Mouse (Mus musculus): ENCODE results near the gene Gm3285. TPM values are rescaled to one million over a fixed set of nuclear protein-coding genes. Genes with fewer than 3 reads are reported as not detected.

Gm3285 gene
- polyA plus RNA-seq, 1 experiment from 2014 or later: not detected

GRCm38 (mm10) chr10:77864762-77865143 is 3.0 kb downstream of the Gm3285 start:
- H3K4me1 ChIP-seq: peaks cover 6% of the 10 kb centered on the region; the same call in 1 of the 2 replicates
- WGBS: 34% methylated on average over 11 of the region's 11 CpGs
- no peaks in the 10 kb centered on the region for H3K9me3 ChIP-seq
- 0 out of 2 replicates have a peak, but pooled peaks cover 8% of the 10 kb centered on the region for H3K27me3 ChIP-seq (ENCODE audit: insufficient read depth, poor library complexity, severe bottlenecking)
- no peak overlapping the region for H3K27ac ChIP-seq
- peak overlapping the region; percentile 42 for H3K4me3 ChIP-seq
- no peaks in the 10 kb centered on the region for H3K36me3 ChIP-seq
- DNase-seq (ENCODE audit: low spot score): no peak

GRCm38 (mm10) chr10:77867546-77867945 is 5.8 kb downstream of the Gm3285 start:
- 0% methylated on average over 1 of the region's 1 CpGs for WGBS
- no peak for DNase-seq (ENCODE audit: low spot score)
- Histone ChIP-seq H3K36me3 (no peaks in the 10 kb centered on the region), H3K9me3 (no peaks in the 10 kb centered on the region), H3K27me3 (ENCODE audit: insufficient read depth, poor library complexity, severe bottlenecking) (no peaks in the 10 kb centered on the region), H3K4me3 (no peak overlapping the region), H3K4me1 (peaks cover 6% of the 10 kb centered on the region; the same call in 1 of the 2 replicates), H3K27ac (no peak overlapping the region)

- Histone ChIP-seq H3K4me3 (no peak overlapping the region), H3K27me3 (ENCODE audit: insufficient read depth, poor library complexity, severe bottlenecking) (no peaks in the 10 kb centered on the region), H3K27ac (no peak overlapping the region), H3K9me3 (no peaks in the 10 kb centered on the region), H3K4me1 (peaks cover 4% of the 10 kb centered on the region; the same call in 1 of the 2 replicates), H3K36me3 (no peaks in the 10 kb centered on the region)
- WGBS: 78% methylated on average over 7 of the region's 7 CpGs
- DNase-seq (ENCODE audit: low spot score): no peak
These were observed 7.9 kb downstream of the Gm3285 start for GRCm38 (mm10) chr10:77869651-77870050.

- no peak overlapping the region for H3K27ac ChIP-seq
- H3K4me1 ChIP-seq: no peaks in the 10 kb centered on the region
- no peaks in the 10 kb centered on the region; the same call in 1 of the 2 replicates for H3K27me3 ChIP-seq (ENCODE audit: insufficient read depth, poor library complexity, severe bottlenecking)
- DNase-seq (ENCODE audit: low spot score): no peak
- 61% methylated on average over 6 of the region's 6 CpGs for WGBS
- H3K36me3 ChIP-seq: no peaks in the 10 kb centered on the region
- H3K4me3 ChIP-seq: no peak overlapping the region
- no peaks in the 10 kb centered on the region for H3K9me3 ChIP-seq
These were observed 17.2 kb downstream of the Gm3285 start for GRCm38 (mm10) chr10:77878985-77879384.

GRCm38 (mm10) chr10:77880305-77880704 is 18.5 kb downstream of the Gm3285 start:
- H3K27me3 ChIP-seq (ENCODE audit: insufficient read depth, poor library complexity, severe bottlenecking): no peaks in the 10 kb centered on the region; the same call in 1 of the 2 replicates
- WGBS: 67% methylated on average over 3 of the region's 3 CpGs
- H3K27ac ChIP-seq: no peak overlapping the region
- H3K4me1 ChIP-seq: no peaks in the 10 kb centered on the region
- H3K4me3 ChIP-seq: no peak overlapping the region
- no peaks in the 10 kb centered on the region for H3K36me3 ChIP-seq
- no peak for DNase-seq (ENCODE audit: low spot score)
- H3K9me3 ChIP-seq: no peaks in the 10 kb centered on the region

- Histone ChIP-seq H3K9me3 (no peaks in the 10 kb centered on the region), H3K4me1 (no peaks in the 10 kb centered on the region), H3K27ac (no peak overlapping the region), H3K27me3 (ENCODE audit: insufficient read depth, poor library complexity, severe bottlenecking) (peaks cover 14% of the 10 kb centered on the region; the same call in 1 of the 2 replicates), H3K36me3 (no peaks in the 10 kb centered on the region), H3K4me3 (no peak overlapping the region)
- DNase-seq (ENCODE audit: low spot score): no peak
- WGBS: 79% methylated on average over 5 of the region's 5 CpGs
These were observed 20.8 kb downstream of the Gm3285 start for GRCm38 (mm10) chr10:77882553-77882952.

- Histone ChIP-seq H3K4me1 (no peaks in the 10 kb centered on the region), H3K4me3 (no peak overlapping the region), H3K27ac (no peak overlapping the region), H3K27me3 (ENCODE audit: insufficient read depth, poor library complexity, severe bottlenecking) (peaks cover 14% of the 10 kb centered on the region; the same call in 1 of the 2 replicates), H3K9me3 (peaks cover 5% of the 10 kb centered on the region), H3K36me3 (no peaks in the 10 kb centered on the region)
- no peak for DNase-seq (ENCODE audit: low spot score)
- WGBS: 44% methylated on average over 12 of the region's 12 CpGs
These were observed 24.4 kb downstream of the Gm3285 start for GRCm38 (mm10) chr10:77886007-77886747.

- 81% methylated on average over 8 of the region's 8 CpGs for WGBS
- no peak for DNase-seq (ENCODE audit: low spot score)
These were observed 29.3 kb downstream of the Gm3285 start for GRCm38 (mm10) chr10:77890987-77891565.

GRCm38 (mm10) chr10:77895562-77895961 is 33.8 kb downstream of the Gm3285 start:
- Histone ChIP-seq H3K4me3 (no peak overlapping the region), H3K9me3 (no peaks in the 10 kb centered on the region), H3K27me3 (ENCODE audit: insufficient read depth, poor library complexity, severe bottlenecking) (peaks cover 7% of the 10 kb centered on the region), H3K4me1 (peaks cover 20% of the 10 kb centered on the region; the same call in 1 of the 2 replicates), H3K27ac (0 out of 2 replicates have a peak overlapping the region, but pooled peaks have one; percentile 31), H3K36me3 (no peaks in the 10 kb centered on the region)
- WGBS: 33% methylated on average over 5 of the region's 5 CpGs
- DNase-seq (ENCODE audit: low spot score): peak; percentile 82

More at GRCm38 (mm10) chr10:77890987-77891565, 29.3 kb downstream of the Gm3285 start:
- H3K27me3 ChIP-seq (ENCODE audit: insufficient read depth, poor library complexity, severe bottlenecking): peaks cover 12% of the 10 kb centered on the region; the same call in 1 of the 2 replicates
- H3K36me3 ChIP-seq: no peaks in the 10 kb centered on the region
- H3K9me3 ChIP-seq: peaks cover 5% of the 10 kb centered on the region
- H3K4me3 ChIP-seq: no peak overlapping the region
- no peak overlapping the region for H3K27ac ChIP-seq
- peaks cover 12% of the 10 kb centered on the region; the same call in 1 of the 2 replicates for H3K4me1 ChIP-seq

- 85% methylated on average over 7 of the region's 7 CpGs for WGBS
- no peak overlapping the region for H3K27ac ChIP-seq
These were observed 38.4 kb downstream of the Gm3285 start for GRCm38 (mm10) chr10:77900126-77900525.

GRCm38 (mm10) chr10:77900903-77901818 is 39.4 kb downstream of the Gm3285 start:
- WGBS: 81% methylated on average over 27 of the region's 27 CpGs
- Histone ChIP-seq H3K4me1 (peaks cover 30% of the 10 kb centered on the region), H3K36me3 (0 out of 2 replicates have a peak, but pooled peaks cover 3% of the 10 kb centered on the region), H3K4me3 (peak overlapping the region; percentile 77), H3K9me3 (no peaks in the 10 kb centered on the region; the same call in 1 of the 2 replicates), H3K27ac (no peak overlapping the region), H3K27me3 (ENCODE audit: insufficient read depth, poor library complexity, severe bottlenecking) (peaks cover 22% of the 10 kb centered on the region)
- no peak for DNase-seq (ENCODE audit: low spot score)

More at GRCm38 (mm10) chr10:77900126-77900525, 38.4 kb downstream of the Gm3285 start:
- Histone ChIP-seq H3K9me3 (no peaks in the 10 kb centered on the region), H3K4me1 (peaks cover 40% of the 10 kb centered on the region), H3K36me3 (0 out of 2 replicates have a peak, but pooled peaks cover 3% of the 10 kb centered on the region), H3K27me3 (ENCODE audit: insufficient read depth, poor library complexity, severe bottlenecking) (peaks cover 22% of the 10 kb centered on the region), H3K4me3 (no peak overlapping the region)
- no peak for DNase-seq (ENCODE audit: low spot score)

GRCm38 (mm10) chr10:77901871-77902210 is 40.1 kb downstream of the Gm3285 start:
- H3K9me3 ChIP-seq: no peaks in the 10 kb centered on the region; the same call in 1 of the 2 replicates
- peaks cover 22% of the 10 kb centered on the region for H3K27me3 ChIP-seq (ENCODE audit: insufficient read depth, poor library complexity, severe bottlenecking)
- peak overlapping the region; percentile 85 for H3K27ac ChIP-seq
- H3K4me1 ChIP-seq: peaks cover 23% of the 10 kb centered on the region
- H3K36me3 ChIP-seq: 0 out of 2 replicates have a peak, but pooled peaks cover 3% of the 10 kb centered on the region
- DNase-seq (ENCODE audit: low spot score): no peak
- peak overlapping the region; percentile 77 for H3K4me3 ChIP-seq
- 3% methylated on average over 14 of the region's 14 CpGs for WGBS

All from heart, embryonic 10.5 days (tissue).